Mouse (Mus musculus) liver, postnatal 0 days (tissue): ENCODE data around the gene Gm42517. TPM values are rescaled to one million over a fixed set of nuclear protein-coding genes. Genes with fewer than 3 reads are reported as not detected.

Source experiments
- ATAC-seq: fragments of 200-750 bp; cut with Nextera tagmentation; 2 replicates; pipeline ENCODE4 v1.8.0; 2017; ENCODE audit warnings: mild to moderate bottlenecking, moderate library complexity
- DNase-seq: peaks from one replicate; pipeline ENCODE4 v3.0.0-alpha.2; 2016
- H3K27ac ChIP-seq: fragments of 300-500 bp; sonication (generic); 2 replicates; pipeline ENCODE4 v1.5.1; 2014; ENCODE audit warnings: antibody characterized with exemption, moderate library complexity, mild to moderate bottlenecking, low read depth
- H3K27me3 ChIP-seq: fragments of 300-500 bp; sonication (generic); 2 replicates; pipeline ENCODE4 v1.6.1; 2014; ENCODE audit warnings: low read length, control low read depth, mixed read lengths; ENCODE audit not compliant: insufficient read depth
- H3K36me3 ChIP-seq: fragments of 300-500 bp; sonication (generic); replicated peaks from 2 replicates; pipeline ENCODE4 v1.6.1; 2014; ENCODE audit warnings: mild to moderate bottlenecking, control low read depth, low read length, moderate library complexity, mixed read lengths; ENCODE audit not compliant: insufficient read depth
- H3K4me1 ChIP-seq: fragments of 300-500 bp; sonication (generic); 2 replicates; pipeline ENCODE4 v1.6.1; 2014; ENCODE audit warnings: antibody characterized with exemption, mild to moderate bottlenecking, control low read depth; ENCODE audit not compliant: insufficient read depth
- H3K4me2 ChIP-seq: fragments of 300-500 bp; sonication (generic); 2 replicates; pipeline ENCODE4 v1.6.1; 2014; ENCODE audit warnings: low read depth, mild to moderate bottlenecking, low read length, moderate library complexity, mixed read lengths
- H3K4me3 ChIP-seq: fragments of 300-500 bp; sonication (generic); 2 replicates; pipeline ENCODE4 v1.5.1; 2014; ENCODE audit warnings: low read depth, low read length
- H3K9ac ChIP-seq: fragments of 300-500 bp; sonication (generic); replicated peaks from 2 replicates; pipeline ENCODE4 v1.6.1; 2014; ENCODE audit warnings: mild to moderate bottlenecking, moderate library complexity
- H3K9me3 ChIP-seq: fragments of 300-500 bp; sonication (generic); 2 replicates; pipeline ENCODE4 v1.6.1; 2016; ENCODE audit warnings: mild to moderate bottlenecking, control low read depth, low read length, mixed read lengths
- CTCF ChIP-seq: sonication (generic); IDR thresholded peaks from 2 replicates; pipeline ENCODE4 v1.5.1; 2016; ENCODE audit warnings: antibody characterized with exemption, low read depth
- EP300 ChIP-seq: IDR thresholded peaks from 2 replicates; pipeline ENCODE4 v1.6.1; 2016; ENCODE audit warnings: antibody characterized with exemption, low read depth, mild to moderate bottlenecking
- WGBS: fragments of 180-500 bp; shearing (Covaris S2); extraction: QIAGEN DNeasy Blood & Tissue Kit; methylation state at CpG from one replicate; pipeline ENCODE4 v1.1.7; 2014; ENCODE audit not compliant: insufficient replicate concordance; 5-methylcytosine and 5-hydroxymethylcytosine counted together
- polyA plus RNA-seq: library from polyadenylated mRNA; unstranded; fragments of >200 nt; fragmentation: Nextera tagmentation; extraction: Ambion mirVana; gene quantifications from 2 replicates; pipeline ENCODE4 v1.2.1, GENCODE M21; 2015

The Gm42517 gene
- polyA plus RNA-seq, 1 experiment from 2014 or later = not detected

GRCm38 (mm10) chr5:108357862-108358261 lies 9.9 kb downstream of the Gm42517 start:
- Histone ChIP-seq H3K9me3 (no peaks in the 10 kb centered on the region; the same call in 1 of the 2 replicates), H3K27me3 (no peaks in the 10 kb centered on the region), H3K4me1 (no peaks in the 10 kb centered on the region), H3K27ac (no peak overlapping the region), H3K36me3 (no peaks in the 10 kb centered on the region), H3K4me2 (no peak overlapping the region), H3K9ac (no peak overlapping the region), H3K4me3 (no peak overlapping the region)
- ATAC-seq (no peak), DNase-seq (no peak)
- 65% methylated on average over 1 of the region's 1 CpGs for WGBS
- TF ChIP-seq CTCF (no peak), EP300 (no peak)

GRCm38 (mm10) chr5:108354056-108354455 lies 13.7 kb downstream of the Gm42517 start:
- TF ChIP-seq CTCF = no peak
- TF ChIP-seq EP300 = no peak
- no peaks in the 10 kb centered on the region for H3K27me3 ChIP-seq
- no peak overlapping the region for H3K27ac ChIP-seq
- peaks cover 4% of the 10 kb centered on the region; the same call in 1 of the 2 replicates for H3K36me3 ChIP-seq
- no peak overlapping the region for H3K4me2 ChIP-seq
- DNase-seq (no peak), ATAC-seq (no peak)
- no peaks in the 10 kb centered on the region for H3K4me1 ChIP-seq
- H3K9ac ChIP-seq = no peak overlapping the region
- no peaks in the 10 kb centered on the region; the same call in 1 of the 2 replicates for H3K9me3 ChIP-seq
- no peak overlapping the region for H3K4me3 ChIP-seq
- 71% methylated on average over 2 of the region's 2 CpGs for WGBS

- no peak for DNase-seq
- no peak for TF ChIP-seq CTCF
- no peak for TF ChIP-seq EP300
- Histone ChIP-seq H3K4me2 (no peak overlapping the region), H3K27me3 (no peaks in the 10 kb centered on the region), H3K36me3 (peaks cover 16% of the 10 kb centered on the region), H3K4me1 (no peaks in the 10 kb centered on the region), H3K9ac (no peak overlapping the region), H3K27ac (no peak overlapping the region), H3K9me3 (no peaks in the 10 kb centered on the region), H3K4me3 (no peak overlapping the region)
- no peak for ATAC-seq
- 86% methylated on average over 9 of the region's 9 CpGs for WGBS
Measured at GRCm38 (mm10) chr5:108349511-108350148, 18.1 kb downstream of the Gm42517 start.

GRCm38 (mm10) chr5:108347843-108348242 lies 19.9 kb downstream of the Gm42517 start:
- Histone ChIP-seq H3K4me3 (no peak overlapping the region), H3K9ac (no peak overlapping the region), H3K4me1 (no peaks in the 10 kb centered on the region), H3K27ac (no peak overlapping the region), H3K36me3 (peaks cover 23% of the 10 kb centered on the region), H3K9me3 (no peaks in the 10 kb centered on the region), H3K4me2 (no peak overlapping the region), H3K27me3 (no peaks in the 10 kb centered on the region)
- WGBS = 76% methylated on average over 6 of the region's 6 CpGs
- TF ChIP-seq EP300 (no peak), CTCF (no peak)
- DNase-seq (no peak), ATAC-seq (no peak)

- Histone ChIP-seq H3K9ac (no peak overlapping the region), H3K27ac (no peak overlapping the region), H3K4me2 (no peak overlapping the region), H3K36me3 (peaks cover 23% of the 10 kb centered on the region), H3K27me3 (no peaks in the 10 kb centered on the region), H3K9me3 (no peaks in the 10 kb centered on the region), H3K4me3 (no peak overlapping the region), H3K4me1 (no peaks in the 10 kb centered on the region)
- WGBS = 46% methylated on average over 10 of the region's 10 CpGs
- TF ChIP-seq EP300 = 0 out of 2 replicates have a peak, but pooled peaks have one; percentile 19
- no peak for TF ChIP-seq CTCF
- DNase-seq (peak; percentile 51), ATAC-seq (peak; percentile 78)
Measured at GRCm38 (mm10) chr5:108345313-108346071, 22.2 kb downstream of the Gm42517 start.

GRCm38 (mm10) chr5:108343680-108344170 lies 24.0 kb downstream of the Gm42517 start:
- Histone ChIP-seq H3K9me3 (no peaks in the 10 kb centered on the region), H3K27ac (no peak overlapping the region), H3K4me1 (no peaks in the 10 kb centered on the region), H3K27me3 (no peaks in the 10 kb centered on the region), H3K9ac (no peak overlapping the region), H3K36me3 (peaks cover 24% of the 10 kb centered on the region), H3K4me2 (no peak overlapping the region), H3K4me3 (no peak overlapping the region)
- ATAC-seq (no peak), DNase-seq (no peak)
- no peak for TF ChIP-seq EP300
- WGBS = 84% methylated on average over 4 of the region's 4 CpGs
